In genomic region chr17:46783222-46783565, GRCm38 (mm10) we compare ENCODE assay signal across 8 mouse cellular contexts. TPM values are rescaled to one million over a fixed set of nuclear protein-coding genes. Genes with fewer than 3 reads are reported as not detected.
DNase-seq lines count a peak whose midpoint lies in the region; ATAC-seq and TF ChIP-seq lines count a peak whose summit lies in the region.

No protein-coding gene starts in this region.

- peak overlapping the region; percentile 59 for H3K27ac ChIP-seq in kidney, embryonic 15.5 days
- H3K27ac ChIP-seq in embryonic facial prominence, embryonic 10.5 days (replicated peaks) = peak overlapping the region; percentile 88
- H3K27ac ChIP-seq in hindbrain, postnatal 0 days = no peak overlapping the region
- no peak overlapping the region for H3K27ac ChIP-seq in midbrain, embryonic 16.5 days (ENCODE audit: low read length)

- peaks cover 16% of the 10 kb centered on the region for H3K4me1 ChIP-seq in kidney, embryonic 15.5 days
- peaks cover 8% of the 10 kb centered on the region for H3K4me1 ChIP-seq in embryonic facial prominence, embryonic 10.5 days
- H3K4me1 ChIP-seq in hindbrain, postnatal 0 days (ENCODE audit: insufficient read depth, low read length) = no peaks in the 10 kb centered on the region
- H3K4me1 ChIP-seq in midbrain, embryonic 16.5 days (ENCODE audit: control insufficient read depth, insufficient read depth, low read length) = peaks cover 7% of the 10 kb centered on the region

- H3K4me2 ChIP-seq in kidney, embryonic 15.5 days = peak overlapping the region; percentile 64
- peak overlapping the region; percentile 54 for H3K4me2 ChIP-seq in hindbrain, postnatal 0 days (ENCODE audit: low read depth, low read length)
- H3K4me2 ChIP-seq in midbrain, embryonic 16.5 days (ENCODE audit: low read length) = peak overlapping the region; percentile 52

- H3K9me3 ChIP-seq in kidney, embryonic 15.5 days (replicated peaks) = no peaks in the 10 kb centered on the region
- H3K9me3 ChIP-seq in embryonic facial prominence, embryonic 10.5 days = no peaks in the 10 kb centered on the region
- no peaks in the 10 kb centered on the region for H3K9me3 ChIP-seq in hindbrain, postnatal 0 days (ENCODE audit: low read length)
- H3K9me3 ChIP-seq in midbrain, embryonic 16.5 days (replicated peaks; ENCODE audit: control insufficient read depth, low read length, poor library complexity, severe bottlenecking) = no peaks in the 10 kb centered on the region

- 75% methylated on average over 2 of the region's 2 CpGs for WGBS in kidney, embryonic 15.5 days
- WGBS in embryonic facial prominence, embryonic 10.5 days = 78% methylated on average over 2 of the region's 2 CpGs
- WGBS in hindbrain, postnatal 0 days = 80% methylated on average over 2 of the region's 2 CpGs
- WGBS in midbrain, embryonic 16.5 days = 79% methylated on average over 2 of the region's 2 CpGs

- no peak overlapping the region for H3K9ac ChIP-seq in kidney, embryonic 15.5 days
- H3K9ac ChIP-seq in hindbrain, postnatal 0 days (replicated peaks; ENCODE audit: low read length) = no peak overlapping the region
- no peak overlapping the region for H3K9ac ChIP-seq in midbrain, embryonic 16.5 days (ENCODE audit: low read depth, low read length)

- peak overlapping the region; percentile 72 for H3K4me3 ChIP-seq in kidney, embryonic 15.5 days (replicated peaks)
- peak overlapping the region; percentile 81 for H3K4me3 ChIP-seq in embryonic facial prominence, embryonic 10.5 days
- H3K4me3 ChIP-seq in hindbrain, postnatal 0 days (ENCODE audit: low read length) = peak overlapping the region; percentile 70
- H3K4me3 ChIP-seq in midbrain, embryonic 16.5 days (ENCODE audit: low read depth, low read length) = peak overlapping the region; percentile 69

- no peak for TF ChIP-seq CTCF in hindbrain, postnatal 0 days (IDR thresholded peaks at IDR 0.05; ENCODE audit: low read depth)

- no peak for ATAC-seq in kidney, embryonic 15.5 days (replicated peaks; ENCODE audit: low FRiP score)
- no peak for ATAC-seq in hindbrain, postnatal 0 days
- ATAC-seq in midbrain, embryonic 16.5 days = peak; percentile 26

- DNase-seq in kidney, postnatal 14 days = no peak
- no peak for DNase-seq in embryonic facial prominence, embryonic 10.5 days (ENCODE audit: low spot score)
- DNase-seq in hindbrain, postnatal 0 days (ENCODE audit: low spot score) = no peak
- no peak for DNase-seq in urinary bladder, postnatal 25 days (ENCODE audit: low spot score)
- no peak for DNase-seq in left cerebral cortex, adult 11 months (ENCODE audit: low spot score)
- no peak for DNase-seq in thymus, postnatal 14 days

- no peaks in the 10 kb centered on the region for H3K27me3 ChIP-seq in kidney, embryonic 15.5 days
- H3K27me3 ChIP-seq in embryonic facial prominence, embryonic 10.5 days (replicated peaks; ENCODE audit: low read depth, poor library complexity, severe bottlenecking) = no peaks in the 10 kb centered on the region
- H3K27me3 ChIP-seq in hindbrain, postnatal 0 days (ENCODE audit: insufficient read depth, low read length) = no peaks in the 10 kb centered on the region
- H3K27me3 ChIP-seq in midbrain, embryonic 16.5 days (ENCODE audit: control insufficient read depth, insufficient read depth, low read depth, low read length) = no peaks in the 10 kb centered on the region

- peaks cover 26% of the 10 kb centered on the region for H3K36me3 ChIP-seq in kidney, embryonic 15.5 days
- peaks cover 31% of the 10 kb centered on the region for H3K36me3 ChIP-seq in embryonic facial prominence, embryonic 10.5 days (replicated peaks)
- H3K36me3 ChIP-seq in hindbrain, postnatal 0 days (ENCODE audit: insufficient read depth, low read length) = peaks cover 17% of the 10 kb centered on the region
- H3K36me3 ChIP-seq in midbrain, embryonic 16.5 days (ENCODE audit: control insufficient read depth, insufficient read depth, low read length) = peaks cover 19% of the 10 kb centered on the region

RNA-seq across cellular contexts. Expression of gene Rpl7l1, which starts 0.7 kb away (rescaled TPM):
- 179 and 189 TPM in 2 replicates for polyA plus RNA-seq in kidney, embryonic 15.5 days (2015; fragmentation: Nextera tagmentation; extraction: Ambion mirVana)
- polyA plus RNA-seq in embryonic facial prominence, embryonic 10.5 days (2016; fragmentation: Nextera tagmentation; extraction: Ambion mirVana) = 222 and 236 TPM in 2 replicates
- total RNA-seq in hindbrain, postnatal 0 days (2014; rRNA removed) = 39.4 and 39.8 TPM in 2 replicates
- polyA plus RNA-seq in hindbrain, postnatal 0 days (2015; fragmentation: Nextera tagmentation; extraction: Ambion mirVana) = 72.1 and 80.0 TPM in 2 replicates
- 78.4 and 84.2 TPM in 2 replicates for polyA plus RNA-seq in midbrain, embryonic 16.5 days (2015; fragmentation: Nextera tagmentation; extraction: Ambion mirVana)

RNA-seq across cellular contexts. Expression of gene 2310039H08Rik, which starts 10.8 kb away (rescaled TPM):
- polyA plus RNA-seq in kidney, embryonic 15.5 days (2015; fragmentation: Nextera tagmentation; extraction: Ambion mirVana) = 75.6 and 80.0 TPM in 2 replicates
- polyA plus RNA-seq in embryonic facial prominence, embryonic 10.5 days (2016; fragmentation: Nextera tagmentation; extraction: Ambion mirVana) = 44.8 TPM in 2 replicates
- total RNA-seq in hindbrain, postnatal 0 days (2014; rRNA removed) = 44.9 and 46.4 TPM in 2 replicates
- polyA plus RNA-seq in hindbrain, postnatal 0 days (2015; fragmentation: Nextera tagmentation; extraction: Ambion mirVana) = 64.7 TPM in 2 replicates
- 48.1 and 53.7 TPM in 2 replicates for polyA plus RNA-seq in midbrain, embryonic 16.5 days (2015; fragmentation: Nextera tagmentation; extraction: Ambion mirVana)

RNA-seq across cellular contexts. Expression of gene Ptcra, which starts 19.7 kb away (rescaled TPM):
- 0.33 and 0.64 TPM in 2 replicates for polyA plus RNA-seq in kidney, embryonic 15.5 days (2015; fragmentation: Nextera tagmentation; extraction: Ambion mirVana)
- polyA plus RNA-seq in embryonic facial prominence, embryonic 10.5 days (2016; fragmentation: Nextera tagmentation; extraction: Ambion mirVana) = 0.62 and 1.6 TPM in 2 replicates
- not detected in 2 replicates for total RNA-seq in hindbrain, postnatal 0 days (2014; rRNA removed)
- polyA plus RNA-seq in hindbrain, postnatal 0 days (2015; fragmentation: Nextera tagmentation; extraction: Ambion mirVana) = 0.11 and 0.42 TPM in 2 replicates
- not detected in 2 replicates for polyA plus RNA-seq in midbrain, embryonic 16.5 days (2015; fragmentation: Nextera tagmentation; extraction: Ambion mirVana)

RNA-seq across cellular contexts. Expression of gene Cnpy3, which starts 31.2 kb away (rescaled TPM):
- 79.3 and 83.5 TPM in 2 replicates for polyA plus RNA-seq in kidney, embryonic 15.5 days (2015; fragmentation: Nextera tagmentation; extraction: Ambion mirVana)
- 65.8 and 68.2 TPM in 2 replicates for polyA plus RNA-seq in embryonic facial prominence, embryonic 10.5 days (2016; fragmentation: Nextera tagmentation; extraction: Ambion mirVana)
- 79.1 and 88.9 TPM in 2 replicates for total RNA-seq in hindbrain, postnatal 0 days (2014; rRNA removed)
- 70.9 and 72.4 TPM in 2 replicates for polyA plus RNA-seq in hindbrain, postnatal 0 days (2015; fragmentation: Nextera tagmentation; extraction: Ambion mirVana)
- 67.7 and 67.8 TPM in 2 replicates for polyA plus RNA-seq in midbrain, embryonic 16.5 days (2015; fragmentation: Nextera tagmentation; extraction: Ambion mirVana)

RNA-seq across cellular contexts. Expression of gene Gnmt, which starts 54.2 kb away (rescaled TPM):
- polyA plus RNA-seq in kidney, embryonic 15.5 days (2015; fragmentation: Nextera tagmentation; extraction: Ambion mirVana) = 1.5 and 2.8 TPM in 2 replicates
- polyA plus RNA-seq in embryonic facial prominence, embryonic 10.5 days (2016; fragmentation: Nextera tagmentation; extraction: Ambion mirVana) = 0.51 and 0.57 TPM in 2 replicates
- 0.25 and 1.2 TPM in 2 replicates for total RNA-seq in hindbrain, postnatal 0 days (2014; rRNA removed)
- polyA plus RNA-seq in hindbrain, postnatal 0 days (2015; fragmentation: Nextera tagmentation; extraction: Ambion mirVana) = 5.6 and 6.4 TPM in 2 replicates
- 0.68 and 0.83 TPM in 2 replicates for polyA plus RNA-seq in midbrain, embryonic 16.5 days (2015; fragmentation: Nextera tagmentation; extraction: Ambion mirVana)

Comparison
In these comparisons a context has a peak if more than half of its experiments do, and no peak if none do; other contexts are left out.
1. H3K27ac ChIP-seq: peak in kidney, embryonic 15.5 days (single experiment) and embryonic facial prominence, embryonic 10.5 days (single experiment); none in hindbrain, postnatal 0 days (single experiment) and midbrain, embryonic 16.5 days (single experiment).
2. Peak in every context shown above with its lines, with median percentiles within 50 percentile points of each other: H3K4me2 ChIP-seq and H3K4me3 ChIP-seq.